Mouse (Mus musculus) liver, embryonic 11.5 days (tissue): ENCODE results near the gene Gm5678. TPM values are rescaled to one million over a fixed set of nuclear protein-coding genes. Genes with fewer than 3 reads are reported as not detected.
A peak's percentile ranks its signal among the peaks of the same experiment; 100 is the strongest.

ENCODE experiments used
- ATAC-seq: fragments of 200-750 bp; cut with Nextera tagmentation; replicated peaks from 2 replicates; pipeline ENCODE4 v1.8.0; 2017; ENCODE audit warnings: moderate number of reproducible peaks, mild to moderate bottlenecking, moderate TSS enrichment, moderate library complexity; ENCODE audit not compliant: low FRiP score
- DNase-seq: peaks from one replicate; pipeline ENCODE4 v3.0.0-alpha.2; 2017; ENCODE audit warnings: low spot score
- H3K27ac ChIP-seq: fragments of 300-500 bp; sonication (generic); 2 replicates; pipeline ENCODE4 v1.5.1; 2014; ENCODE audit warnings: mild to moderate bottlenecking, low read depth, low read length, control low read depth
- H3K27me3 ChIP-seq: fragments of 300-500 bp; sonication (generic); replicated peaks from 2 replicates; pipeline ENCODE4 v1.6.1; 2014; ENCODE audit warnings: low read length, mixed read lengths; ENCODE audit not compliant: control insufficient read depth, insufficient read depth
- H3K36me3 ChIP-seq: fragments of 300-500 bp; sonication (generic); 2 replicates; pipeline ENCODE4 v1.6.1; 2014; ENCODE audit warnings: mild to moderate bottlenecking, low read length, moderate library complexity, mixed read lengths; ENCODE audit not compliant: control insufficient read depth, insufficient read depth
- H3K4me1 ChIP-seq: fragments of 300-500 bp; sonication (generic); replicated peaks from 2 replicates; pipeline ENCODE4 v1.6.1; 2014; ENCODE audit warnings: low read length, mixed read lengths; ENCODE audit not compliant: control insufficient read depth, insufficient read depth
- H3K4me2 ChIP-seq: fragments of 300-500 bp; sonication (generic); 2 replicates; pipeline ENCODE4 v1.6.1; 2014; ENCODE audit warnings: mild to moderate bottlenecking, control low read depth, moderate library complexity
- H3K4me3 ChIP-seq: fragments of 300-500 bp; sonication (generic); 2 replicates; pipeline ENCODE4 v1.5.1; 2014; ENCODE audit warnings: low read depth, low read length, control low read depth
- H3K9ac ChIP-seq: fragments of 300-500 bp; sonication (generic); 2 replicates; pipeline ENCODE4 v1.6.1; 2014; ENCODE audit warnings: low read depth, low read length, control low read depth
- H3K9me3 ChIP-seq: fragments of 300-500 bp; sonication (generic); 2 replicates; pipeline ENCODE4 v1.6.1; 2016; ENCODE audit warnings: low read length, inconsistent platforms, mixed read lengths; ENCODE audit not compliant: control insufficient read depth
- whole genome bisulfite sequencing: fragments of 180-500 bp; shearing (Covaris S2); extraction: QIAGEN DNeasy Blood & Tissue Kit; methylation state at CpG from one replicate; pipeline ENCODE4 v1.1.7; 2014; 5-methylcytosine and 5-hydroxymethylcytosine counted together
- polyA plus RNA-seq: library from polyadenylated mRNA; unstranded; fragments of >200 nt; fragmentation: Nextera tagmentation; extraction: Ambion mirVana; gene quantifications from 2 replicates; pipeline ENCODE4 v1.2.1, GENCODE M21; 2014

Gene Gm5678
- polyA plus RNA-seq, 1 experiment from 2014 or later, result not detected

- Histone ChIP-seq H3K4me2 (no peak overlapping the region), H3K9me3 (no peaks in the 10 kb centered on the region), H3K36me3 (no peaks in the 10 kb centered on the region; the same call in 1 of the 2 replicates), H3K4me1 (peaks cover 4% of the 10 kb centered on the region; the same call in 1 of the 2 replicates), H3K27me3 (no peaks in the 10 kb centered on the region), H3K9ac (no peak overlapping the region), H3K27ac (no peak overlapping the region), H3K4me3 (no peak overlapping the region)
- WGBS, result 87% methylated on average over 20 of the region's 20 CpGs
- ATAC-seq (no peak), DNase-seq (no peak)
These were observed 36.2 kb upstream of the Gm5678 start for GRCm38 (mm10) chr16:93591450-93592430.

- Histone ChIP-seq H3K27ac (no peak overlapping the region), H3K36me3 (no peaks in the 10 kb centered on the region; the same call in 1 of the 2 replicates)
- ATAC-seq, result no peak
These were observed 35.2 kb upstream of the Gm5678 start for GRCm38 (mm10) chr16:93592711-93593110.

GRCm38 (mm10) chr16:93593406-93593805 lies 34.5 kb upstream of the Gm5678 start:
- ATAC-seq (no peak), DNase-seq (no peak)
- Histone ChIP-seq H3K9me3 (no peaks in the 10 kb centered on the region), H3K4me2 (no peak overlapping the region), H3K4me1 (no peaks in the 10 kb centered on the region), H3K9ac (no peak overlapping the region), H3K36me3 (peaks cover 5% of the 10 kb centered on the region; the same call in 1 of the 2 replicates), H3K27me3 (no peaks in the 10 kb centered on the region), H3K4me3 (no peak overlapping the region), H3K27ac (no peak overlapping the region)
- 83% methylated on average over 8 of the region's 8 CpGs for WGBS

More at GRCm38 (mm10) chr16:93592711-93593110, 35.2 kb upstream of the Gm5678 start:
- Histone ChIP-seq H3K4me2 (no peak overlapping the region), H3K27me3 (no peaks in the 10 kb centered on the region), H3K9ac (no peak overlapping the region), H3K9me3 (no peaks in the 10 kb centered on the region), H3K4me1 (peaks cover 4% of the 10 kb centered on the region; the same call in 1 of the 2 replicates), H3K4me3 (no peak overlapping the region)
- 88% methylated on average over 3 of the region's 3 CpGs for WGBS
- no peak for DNase-seq

- H3K27ac ChIP-seq, result no peak overlapping the region
- no peaks in the 10 kb centered on the region for H3K27me3 ChIP-seq
- no peak overlapping the region for H3K4me3 ChIP-seq
- ATAC-seq (no peak), DNase-seq (no peak)
- peaks cover 6% of the 10 kb centered on the region; the same call in 1 of the 2 replicates for H3K36me3 ChIP-seq
- WGBS, result 94% methylated on average over 10 of the region's 10 CpGs
- H3K4me2 ChIP-seq, result no peak overlapping the region
- no peak overlapping the region for H3K9ac ChIP-seq
- H3K4me1 ChIP-seq, result peaks cover 5% of the 10 kb centered on the region
- no peaks in the 10 kb centered on the region for H3K9me3 ChIP-seq
These were observed 33.4 kb upstream of the Gm5678 start for GRCm38 (mm10) chr16:93594448-93594847.

GRCm38 (mm10) chr16:93595766-93596165 lies 32.1 kb upstream of the Gm5678 start:
- no peak overlapping the region for H3K27ac ChIP-seq
- H3K9me3 ChIP-seq, result no peaks in the 10 kb centered on the region
- H3K27me3 ChIP-seq, result no peaks in the 10 kb centered on the region
- no peak overlapping the region for H3K4me3 ChIP-seq
- H3K9ac ChIP-seq, result no peak overlapping the region
- no peak for DNase-seq
- H3K36me3 ChIP-seq, result peaks cover 6% of the 10 kb centered on the region; the same call in 1 of the 2 replicates
- no peak for ATAC-seq
- WGBS, result 91% methylated on average over 5 of the region's 5 CpGs
- peaks cover 7% of the 10 kb centered on the region for H3K4me1 ChIP-seq
- H3K4me2 ChIP-seq, result no peak overlapping the region

- H3K4me2 ChIP-seq, result no peak overlapping the region
These were observed 31.1 kb upstream of the Gm5678 start for GRCm38 (mm10) chr16:93596807-93597206.

GRCm38 (mm10) chr16:93597551-93597950 lies 30.3 kb upstream of the Gm5678 start:
- Histone ChIP-seq H3K4me1 (peaks cover 7% of the 10 kb centered on the region), H3K4me3 (no peak overlapping the region), H3K4me2 (no peak overlapping the region), H3K27me3 (no peaks in the 10 kb centered on the region), H3K9me3 (no peaks in the 10 kb centered on the region), H3K36me3 (peaks cover 6% of the 10 kb centered on the region; the same call in 1 of the 2 replicates), H3K27ac (no peak overlapping the region), H3K9ac (no peak overlapping the region)
- ATAC-seq, result no peak
- WGBS, result 93% methylated on average over 9 of the region's 9 CpGs
- DNase-seq, result no peak

More at GRCm38 (mm10) chr16:93596807-93597206, 31.1 kb upstream of the Gm5678 start:
- H3K4me1 ChIP-seq, result peaks cover 7% of the 10 kb centered on the region
- WGBS, result 87% methylated on average over 7 of the region's 7 CpGs
- no peak overlapping the region for H3K9ac ChIP-seq
- H3K27me3 ChIP-seq, result no peaks in the 10 kb centered on the region
- no peaks in the 10 kb centered on the region for H3K9me3 ChIP-seq
- H3K27ac ChIP-seq, result no peak overlapping the region
- no peak overlapping the region for H3K4me3 ChIP-seq
- ATAC-seq, result no peak
- H3K36me3 ChIP-seq, result peaks cover 6% of the 10 kb centered on the region; the same call in 1 of the 2 replicates
- DNase-seq, result no peak

GRCm38 (mm10) chr16:93599461-93599860 lies 28.4 kb upstream of the Gm5678 start:
- ATAC-seq (peak; percentile 39; the same call in 1 of the 2 replicates), DNase-seq (no peak)
- Histone ChIP-seq H3K4me2 (peak overlapping the region; percentile 20), H3K9ac (no peak overlapping the region), H3K27me3 (no peaks in the 10 kb centered on the region), H3K27ac (no peak overlapping the region), H3K4me3 (no peak overlapping the region), H3K36me3 (peaks cover 6% of the 10 kb centered on the region; the same call in 1 of the 2 replicates), H3K9me3 (no peaks in the 10 kb centered on the region), H3K4me1 (peaks cover 7% of the 10 kb centered on the region)
- WGBS, result 71% methylated on average over 6 of the region's 6 CpGs
